Mouse (Mus musculus): ENCODE measurements around the gene Hps5.

DNA sequence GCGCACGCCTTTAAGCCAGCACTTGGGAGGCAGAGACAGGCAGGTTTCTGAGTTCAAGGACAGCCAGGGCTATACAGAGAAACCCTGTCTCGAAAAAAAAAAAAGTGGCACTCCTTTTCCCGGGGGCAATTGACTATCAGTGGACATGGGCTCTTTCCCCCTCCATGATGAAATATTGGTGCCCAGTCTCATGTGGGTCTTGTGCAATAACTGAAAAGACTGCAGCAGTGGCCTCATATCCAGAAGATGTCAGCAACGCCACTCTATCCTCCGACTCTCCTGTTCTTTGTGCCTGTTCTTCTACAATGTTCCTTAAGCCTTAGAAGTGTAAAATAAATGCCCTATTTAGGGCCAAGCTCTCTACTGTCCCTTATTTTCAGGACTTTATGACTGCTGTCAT is 14.5 kb upstream of the Hps5 start:
- no peak for TF ChIP-seq CTCF (IDR thresholded peaks at IDR 0.05; ENCODE audit: low read depth)
- TF ChIP-seq EP300 (IDR thresholded peaks at IDR 0.05; ENCODE audit: low read depth): no peak

Measured in heart, postnatal 0 days (tissue).